Mouse (Mus musculus): ENCODE measurements around the gene Inpp4b. TPM values are rescaled to one million over a fixed set of nuclear protein-coding genes. Genes with fewer than 3 reads are reported as not detected.

Gene Inpp4b
- total and polyA plus RNA-seq, 3 experiments, result 7.3 to 73.4 (median 68.9) TPM

- TF ChIP-seq CTCF (IDR thresholded peaks at IDR 0.05), result no peak
- TF ChIP-seq EP300 (IDR thresholded peaks at IDR 0.05; ENCODE audit: insufficient read depth, low read depth, low read length), result no peak
- TF ChIP-seq POLR2A (IDR thresholded peaks at IDR 0.05; ENCODE audit: insufficient read depth, low read depth, low read length), result no peak
- no peaks in the 10 kb centered on the region for H3K27me3 ChIP-seq (ENCODE audit: control insufficient read depth, insufficient read depth, low read length)
- H3K9ac ChIP-seq (ENCODE audit: low read depth, low read length), result no peak overlapping the region
- H3K27ac ChIP-seq, result no peak overlapping the region
- no peaks in the 10 kb centered on the region for H3K36me3 ChIP-seq (ENCODE audit: control insufficient read depth, insufficient read depth, low read length)
- no peaks in the 10 kb centered on the region for H3K79me2 ChIP-seq (replicated peaks; ENCODE audit: control insufficient read depth, insufficient read depth, low read length)
- H3K4me3 ChIP-seq, result no peak overlapping the region
- WGBS, result 62% methylated on average over 2 of the region's 2 CpGs
- DNase-seq, result no peak
- intact Hi-C loops (cut with DNase I), result no loop called here
- no peaks in the 10 kb centered on the region for H3K4me1 ChIP-seq (ENCODE audit: control insufficient read depth, insufficient read depth, low read length)
These were observed 124.4 kb downstream of the Inpp4b start for GRCm38 (mm10) chr8:81466776-81467175.

GRCm38 (mm10) chr8:81478674-81479073 lies 136.3 kb downstream of the Inpp4b start:
- no peak for TF ChIP-seq EP300 (IDR thresholded peaks at IDR 0.05; ENCODE audit: insufficient read depth, low read depth, low read length)
- no peak for TF ChIP-seq POLR2A (IDR thresholded peaks at IDR 0.05; ENCODE audit: insufficient read depth, low read depth, low read length)
- peak; percentile 73 for TF ChIP-seq CTCF (IDR thresholded peaks at IDR 0.05)
- no peak for DNase-seq
- no peak overlapping the region for H3K27ac ChIP-seq
- 36% methylated on average over 3 of the region's 3 CpGs for WGBS
- H3K9ac ChIP-seq (ENCODE audit: low read depth, low read length), result no peak overlapping the region
- intact Hi-C loops (cut with DNase I), result loop anchor here (2.0 to 10.0 kb wide), 2 partner anchors 328 to 546 kb away; no protein-coding TSS in a partner anchor
- H3K27me3 ChIP-seq (ENCODE audit: control insufficient read depth, insufficient read depth, low read length), result no peaks in the 10 kb centered on the region
- no peaks in the 10 kb centered on the region for H3K4me1 ChIP-seq (ENCODE audit: control insufficient read depth, insufficient read depth, low read length)
- H3K79me2 ChIP-seq (replicated peaks; ENCODE audit: control insufficient read depth, insufficient read depth, low read length), result no peaks in the 10 kb centered on the region
- no peak overlapping the region for H3K4me3 ChIP-seq
- H3K36me3 ChIP-seq (ENCODE audit: control insufficient read depth, insufficient read depth, low read length), result no peaks in the 10 kb centered on the region

GRCm38 (mm10) chr8:81483834-81484233 lies 141.5 kb downstream of the Inpp4b start:
- Histone ChIP-seq H3K79me2 (replicated peaks; ENCODE audit: control insufficient read depth, insufficient read depth, low read length) (no peaks in the 10 kb centered on the region), H3K27me3 (ENCODE audit: control insufficient read depth, insufficient read depth, low read length) (no peaks in the 10 kb centered on the region), H3K4me3 (no peak overlapping the region), H3K4me1 (ENCODE audit: control insufficient read depth, insufficient read depth, low read length) (no peaks in the 10 kb centered on the region), H3K9ac (ENCODE audit: low read depth, low read length) (no peak overlapping the region), H3K36me3 (ENCODE audit: control insufficient read depth, insufficient read depth, low read length) (no peaks in the 10 kb centered on the region), H3K27ac (no peak overlapping the region)
- no peak for TF ChIP-seq CTCF (IDR thresholded peaks at IDR 0.05)
- no peak for TF ChIP-seq POLR2A (IDR thresholded peaks at IDR 0.05; ENCODE audit: insufficient read depth, low read depth, low read length)
- TF ChIP-seq EP300 (IDR thresholded peaks at IDR 0.05; ENCODE audit: insufficient read depth, low read depth, low read length), result no peak
- no peak for DNase-seq
- 33% methylated on average over 1 of the region's 1 CpGs for WGBS
- intact Hi-C loops (cut with DNase I), result no loop called here

- H3K4me3 ChIP-seq, result no peak overlapping the region
- no peaks in the 10 kb centered on the region for H3K79me2 ChIP-seq (replicated peaks; ENCODE audit: control insufficient read depth, insufficient read depth, low read length)
- no peak for DNase-seq
- intact Hi-C loops (cut with DNase I), result no loop called here
- 54% methylated on average over 1 of the region's 1 CpGs for WGBS
- no peaks in the 10 kb centered on the region for H3K36me3 ChIP-seq (ENCODE audit: control insufficient read depth, insufficient read depth, low read length)
- no peak overlapping the region for H3K9ac ChIP-seq (ENCODE audit: low read depth, low read length)
- no peaks in the 10 kb centered on the region for H3K4me1 ChIP-seq (ENCODE audit: control insufficient read depth, insufficient read depth, low read length)
- H3K27ac ChIP-seq, result no peak overlapping the region
- H3K27me3 ChIP-seq (ENCODE audit: control insufficient read depth, insufficient read depth, low read length), result no peaks in the 10 kb centered on the region
- TF ChIP-seq EP300 (IDR thresholded peaks at IDR 0.05; ENCODE audit: insufficient read depth, low read depth, low read length) (no peak), CTCF (IDR thresholded peaks at IDR 0.05) (no peak), POLR2A (IDR thresholded peaks at IDR 0.05; ENCODE audit: insufficient read depth, low read depth, low read length) (no peak)
These were observed 143.3 kb downstream of the Inpp4b start for GRCm38 (mm10) chr8:81485626-81486025.

- no peak overlapping the region for H3K4me3 ChIP-seq
- no peaks in the 10 kb centered on the region for H3K79me2 ChIP-seq (replicated peaks; ENCODE audit: control insufficient read depth, insufficient read depth, low read length)
- no peaks in the 10 kb centered on the region for H3K4me1 ChIP-seq (ENCODE audit: control insufficient read depth, insufficient read depth, low read length)
- 97% methylated on average over 2 of the region's 2 CpGs for WGBS
- TF ChIP-seq POLR2A (IDR thresholded peaks at IDR 0.05; ENCODE audit: insufficient read depth, low read depth, low read length) (no peak), CTCF (IDR thresholded peaks at IDR 0.05) (no peak), EP300 (IDR thresholded peaks at IDR 0.05; ENCODE audit: insufficient read depth, low read depth, low read length) (no peak)
- no peaks in the 10 kb centered on the region for H3K27me3 ChIP-seq (ENCODE audit: control insufficient read depth, insufficient read depth, low read length)
- intact Hi-C loops (cut with DNase I), result no loop called here
- no peak for DNase-seq
- no peak overlapping the region for H3K9ac ChIP-seq (ENCODE audit: low read depth, low read length)
- no peaks in the 10 kb centered on the region for H3K36me3 ChIP-seq (ENCODE audit: control insufficient read depth, insufficient read depth, low read length)
- no peak overlapping the region for H3K27ac ChIP-seq
These were observed 147.7 kb downstream of the Inpp4b start for GRCm38 (mm10) chr8:81489894-81490661.

GRCm38 (mm10) chr8:81491097-81491705 lies 148.8 kb downstream of the Inpp4b start:
- DNase-seq, result no peak
- Histone ChIP-seq H3K27me3 (ENCODE audit: control insufficient read depth, insufficient read depth, low read length) (no peaks in the 10 kb centered on the region), H3K4me3 (no peak overlapping the region), H3K9ac (ENCODE audit: low read depth, low read length) (no peak overlapping the region), H3K79me2 (replicated peaks; ENCODE audit: control insufficient read depth, insufficient read depth, low read length) (no peaks in the 10 kb centered on the region), H3K4me1 (ENCODE audit: control insufficient read depth, insufficient read depth, low read length) (no peaks in the 10 kb centered on the region), H3K27ac (no peak overlapping the region), H3K36me3 (ENCODE audit: control insufficient read depth, insufficient read depth, low read length) (no peaks in the 10 kb centered on the region)
- WGBS, result 51% methylated on average over 2 of the region's 2 CpGs
- TF ChIP-seq POLR2A (IDR thresholded peaks at IDR 0.05; ENCODE audit: insufficient read depth, low read depth, low read length) (no peak), CTCF (IDR thresholded peaks at IDR 0.05) (no peak), EP300 (IDR thresholded peaks at IDR 0.05; ENCODE audit: insufficient read depth, low read depth, low read length) (no peak)
- intact Hi-C loops (cut with DNase I), result no loop called here
